Mouse (Mus musculus): ENCODE results near the gene Creg2. TPM values are rescaled to one million over a fixed set of nuclear protein-coding genes. Genes with fewer than 3 reads are reported as not detected.
"Not testable (repeated sequence)": the region's sequence is repeated elsewhere in the genome, so short reads cannot be mapped to it uniquely, and the experiment has no call there.

The Creg2 gene
- polyA plus RNA-seq, 1 experiment from 2014 or later = 0.11 TPM

- DNase-seq (ENCODE audit: low spot score) = no peak
- no peak for TF ChIP-seq CTCF (IDR thresholded peaks at IDR 0.05)
- TF ChIP-seq EP300 (IDR thresholded peaks at IDR 0.05) = no peak
- H3K4me2 ChIP-seq (replicated peaks; ENCODE audit: low read depth, low read length) = no peak overlapping the region
- H3K27ac ChIP-seq (ENCODE audit: low read length) = no peak overlapping the region
- peaks cover 5% of the 10 kb centered on the region; the same call in 1 of the 2 replicates for H3K27me3 ChIP-seq (replicated peaks; ENCODE audit: insufficient read depth, low read length)
- H3K36me3 ChIP-seq (ENCODE audit: insufficient read depth, low read length) = no peaks in the 10 kb centered on the region
- H3K4me3 ChIP-seq (ENCODE audit: low read depth, low read length) = no peak overlapping the region
- H3K9ac ChIP-seq (replicated peaks; ENCODE audit: low read depth) = no peak overlapping the region
- H3K4me1 ChIP-seq (ENCODE audit: insufficient read depth, low read depth, low read length) = no peaks in the 10 kb centered on the region
- no peaks in the 10 kb centered on the region for H3K9me3 ChIP-seq (ENCODE audit: low read length)
- WGBS = 72% methylated on average over 6 of the region's 6 CpGs
- ATAC-seq = no peak
Measured at GRCm38 (mm10) chr1:39656976-39657529, 5.8 kb upstream of the Creg2 start.

- H3K36me3 ChIP-seq (ENCODE audit: insufficient read depth, low read length); ATAC-seq: not testable (repeated sequence)
- WGBS = 83% methylated on average over 18 of the region's 18 CpGs
Measured at GRCm38 (mm10) chr1:39654901-39655300, 3.6 kb upstream of the Creg2 start.

GRCm38 (mm10) chr1:39653028-39653427 is 1.8 kb upstream of the Creg2 start:
- no peak overlapping the region for H3K4me2 ChIP-seq (replicated peaks; ENCODE audit: low read depth, low read length)
- DNase-seq (ENCODE audit: low spot score) = no peak
- H3K27ac ChIP-seq (ENCODE audit: low read length) = no peak overlapping the region
- H3K27me3 ChIP-seq (replicated peaks; ENCODE audit: insufficient read depth, low read length) = peaks cover 19% of the 10 kb centered on the region
- no peak overlapping the region for H3K4me3 ChIP-seq (ENCODE audit: low read depth, low read length)
- no peak for ATAC-seq
- H3K4me1 ChIP-seq (ENCODE audit: insufficient read depth, low read depth, low read length) = peaks cover 10% of the 10 kb centered on the region; the same call in 1 of the 2 replicates
- no peaks in the 10 kb centered on the region for H3K36me3 ChIP-seq (ENCODE audit: insufficient read depth, low read length)
- 68% methylated on average over 4 of the region's 4 CpGs for WGBS
- no peaks in the 10 kb centered on the region for H3K9me3 ChIP-seq (ENCODE audit: low read length)
- no peak overlapping the region for H3K9ac ChIP-seq (replicated peaks; ENCODE audit: low read depth)
- TF ChIP-seq CTCF (IDR thresholded peaks at IDR 0.05) (no peak), EP300 (IDR thresholded peaks at IDR 0.05) (no peak)

More at GRCm38 (mm10) chr1:39654901-39655300, 3.6 kb upstream of the Creg2 start:
- H3K4me3 ChIP-seq (ENCODE audit: low read depth, low read length); H3K4me2 ChIP-seq (replicated peaks; ENCODE audit: low read depth, low read length); H3K9ac ChIP-seq (replicated peaks; ENCODE audit: low read depth); H3K9me3 ChIP-seq (ENCODE audit: low read length); DNase-seq (ENCODE audit: low spot score); H3K27ac ChIP-seq (ENCODE audit: low read length): not testable (repeated sequence)
- Histone ChIP-seq H3K27me3 (replicated peaks; ENCODE audit: insufficient read depth, low read length) (peaks cover 19% of the 10 kb centered on the region), H3K4me1 (ENCODE audit: insufficient read depth, low read depth, low read length) (peaks cover 10% of the 10 kb centered on the region; the same call in 1 of the 2 replicates)

DNA sequence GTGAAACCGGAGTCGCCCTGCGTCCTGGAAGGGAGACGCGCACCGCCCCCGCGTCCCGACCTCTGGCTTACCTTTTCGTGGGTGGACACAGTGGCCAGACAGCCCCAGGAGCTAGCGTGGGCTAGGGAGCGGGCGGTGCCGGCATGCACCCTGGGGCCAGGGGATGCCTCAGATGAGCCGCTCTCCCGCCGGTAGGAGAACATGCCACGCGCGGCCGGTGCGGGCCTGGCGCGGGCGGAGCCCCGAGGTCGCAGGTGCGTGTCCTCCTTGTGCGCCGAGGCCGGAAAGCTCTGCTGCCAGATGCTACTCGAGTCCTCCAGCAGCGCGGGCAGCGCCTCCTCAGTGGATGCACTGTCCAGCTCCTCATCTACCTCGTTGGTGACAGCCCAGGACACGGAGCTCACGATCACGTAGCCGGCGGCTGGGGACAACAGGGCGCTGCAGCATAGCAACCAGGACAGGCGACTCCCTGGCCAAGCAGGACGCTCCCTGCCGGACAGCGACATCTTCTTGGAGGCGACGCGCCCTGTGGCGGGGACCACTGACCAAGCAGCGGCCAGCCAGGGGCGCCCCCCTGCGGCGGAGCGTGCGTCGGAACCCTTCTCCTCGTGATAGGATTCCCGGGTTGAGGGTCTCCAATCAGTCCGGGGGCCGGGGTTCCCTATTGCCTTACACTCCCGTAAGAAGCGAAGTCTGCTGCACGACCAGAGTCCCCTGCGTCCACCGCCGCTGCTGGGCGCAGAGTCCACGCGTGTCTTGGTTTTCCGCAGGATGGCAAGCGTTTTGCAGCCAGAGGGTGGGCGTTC is 636 bp downstream of the Creg2 start:
- 1% methylated on average over 66 of the region's 73 CpGs for WGBS

DNA sequence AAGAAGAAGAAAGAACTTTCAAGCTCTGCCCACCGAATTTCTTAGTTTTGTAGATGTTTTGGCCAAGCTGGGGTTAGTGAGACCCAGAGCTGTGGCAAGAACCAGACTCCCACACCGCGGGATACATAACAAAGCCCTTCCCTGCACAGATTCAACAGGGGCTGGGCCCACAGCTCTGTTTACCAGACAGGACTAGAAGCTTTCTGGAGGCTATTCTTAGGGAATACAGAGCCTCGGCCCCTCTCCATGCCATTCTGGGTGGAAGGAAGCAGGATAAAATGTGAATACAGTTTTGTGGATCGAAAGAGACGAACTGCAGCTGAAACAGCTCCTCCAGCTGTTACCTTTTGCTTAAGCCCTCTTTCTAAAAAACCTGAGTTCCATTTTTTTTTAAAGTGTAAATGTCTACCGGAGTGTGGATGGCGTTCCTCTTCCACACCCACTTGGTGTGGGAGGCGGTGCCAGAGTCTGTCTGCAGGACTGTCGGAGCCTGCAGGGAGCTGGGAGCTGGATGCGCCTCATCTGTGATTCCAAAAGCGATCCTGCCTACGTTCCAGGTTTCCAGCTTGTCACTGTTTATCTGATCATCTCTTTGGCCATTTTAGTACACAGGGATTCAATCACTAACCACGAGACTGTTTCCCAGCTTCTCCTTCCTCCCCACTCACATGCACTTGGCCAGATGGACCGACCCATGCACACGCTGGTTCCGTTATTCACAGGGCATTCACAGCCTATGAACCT is 1.4 kb downstream of the Creg2 start:
- ATAC-seq (no peak), DNase-seq (ENCODE audit: low spot score) (no peak)
- H3K4me3 ChIP-seq (ENCODE audit: low read depth, low read length) = peak overlapping the region; percentile 32
- peaks cover 19% of the 10 kb centered on the region for H3K27me3 ChIP-seq (replicated peaks; ENCODE audit: insufficient read depth, low read length)
- no peaks in the 10 kb centered on the region for H3K36me3 ChIP-seq (ENCODE audit: insufficient read depth, low read length)
- TF ChIP-seq EP300 (IDR thresholded peaks at IDR 0.05) (no peak), CTCF (IDR thresholded peaks at IDR 0.05) (no peak)
- no peak overlapping the region for H3K27ac ChIP-seq (ENCODE audit: low read length)
- H3K9ac ChIP-seq (replicated peaks; ENCODE audit: low read depth) = no peak overlapping the region
- WGBS = 23% methylated on average over 17 of the region's 17 CpGs
- peak overlapping the region; percentile 58 for H3K4me2 ChIP-seq (replicated peaks; ENCODE audit: low read depth, low read length)
- no peaks in the 10 kb centered on the region for H3K9me3 ChIP-seq (ENCODE audit: low read length)
- H3K4me1 ChIP-seq (ENCODE audit: insufficient read depth, low read depth, low read length) = peaks cover 10% of the 10 kb centered on the region; the same call in 1 of the 2 replicates

More for the DNA sequence above, 636 bp downstream of the Creg2 start:
- peak; percentile 72 for DNase-seq (ENCODE audit: low spot score)
- no peaks in the 10 kb centered on the region for H3K36me3 ChIP-seq (ENCODE audit: insufficient read depth, low read length)
- peaks cover 10% of the 10 kb centered on the region; the same call in 1 of the 2 replicates for H3K4me1 ChIP-seq (ENCODE audit: insufficient read depth, low read depth, low read length)
- H3K27me3 ChIP-seq (replicated peaks; ENCODE audit: insufficient read depth, low read length) = peaks cover 19% of the 10 kb centered on the region
- H3K4me2 ChIP-seq (replicated peaks; ENCODE audit: low read depth, low read length) = peak overlapping the region; percentile 58
- peak; percentile 65 for ATAC-seq
- no peaks in the 10 kb centered on the region for H3K9me3 ChIP-seq (ENCODE audit: low read length)
- TF ChIP-seq EP300 (IDR thresholded peaks at IDR 0.05) = no peak
- TF ChIP-seq CTCF (IDR thresholded peaks at IDR 0.05) = peak; percentile 78
- H3K4me3 ChIP-seq (ENCODE audit: low read depth, low read length) = peak overlapping the region; percentile 32
- H3K27ac ChIP-seq (ENCODE audit: low read length) = no peak overlapping the region
- H3K9ac ChIP-seq (replicated peaks; ENCODE audit: low read depth) = no peak overlapping the region

DNA sequence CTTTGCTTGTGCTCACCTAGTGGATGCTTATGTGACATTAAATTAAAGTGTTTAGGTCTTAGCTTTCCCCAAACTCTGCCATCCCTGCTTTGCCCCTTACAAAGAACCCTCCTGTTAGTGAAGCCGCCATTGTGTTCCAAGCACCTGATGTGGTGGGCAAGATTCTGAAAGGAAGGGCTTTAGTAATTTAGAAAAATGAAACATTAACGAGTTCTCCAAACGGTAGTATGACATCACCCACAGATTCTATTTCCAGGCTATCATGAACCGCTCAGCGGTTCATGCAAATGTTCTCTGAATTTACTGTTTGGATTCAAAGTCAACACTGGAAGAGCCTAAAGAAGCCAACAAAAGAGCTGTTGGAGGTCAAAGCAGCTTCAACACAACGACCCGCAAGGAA is 2.7 kb downstream of the Creg2 start:
- TF ChIP-seq CTCF (IDR thresholded peaks at IDR 0.05) (no peak), EP300 (IDR thresholded peaks at IDR 0.05) (no peak)
- H3K4me1 ChIP-seq (ENCODE audit: insufficient read depth, low read depth, low read length) = peaks cover 10% of the 10 kb centered on the region; the same call in 1 of the 2 replicates
- ATAC-seq (no peak), DNase-seq (ENCODE audit: low spot score) (no peak)
- no peak overlapping the region for H3K27ac ChIP-seq (ENCODE audit: low read length)
- H3K27me3 ChIP-seq (replicated peaks; ENCODE audit: insufficient read depth, low read length) = peaks cover 19% of the 10 kb centered on the region
- no peaks in the 10 kb centered on the region for H3K9me3 ChIP-seq (ENCODE audit: low read length)
- H3K4me2 ChIP-seq (replicated peaks; ENCODE audit: low read depth, low read length) = no peak overlapping the region
- H3K4me3 ChIP-seq (ENCODE audit: low read depth, low read length) = no peak overlapping the region
- 75% methylated on average over 7 of the region's 7 CpGs for WGBS
- no peaks in the 10 kb centered on the region for H3K36me3 ChIP-seq (ENCODE audit: insufficient read depth, low read length)
- no peak overlapping the region for H3K9ac ChIP-seq (replicated peaks; ENCODE audit: low read depth)

All from lung, postnatal 0 days (tissue).